Mouse (Mus musculus): Measurements from ENCODE around the gene Slc22a23.

The Slc22a23 gene

GRCm38 (mm10) chr13:34270886-34271602 lies 73.9 kb downstream of the Slc22a23 start:
- in situ Hi-C loops (cut with MboI, MseI): no loop called here

GRCm38 (mm10) chr13:34269376-34269991 lies 75.5 kb downstream of the Slc22a23 start:
- in situ Hi-C loops (cut with MboI, MseI): loop anchor here in 1 of 2 experiments (5.0 kb wide), 1 partner anchor 63 kb away; no protein-coding TSS in a partner anchor

GRCm38 (mm10) chr13:34266942-34267660 lies 77.9 kb downstream of the Slc22a23 start:
- in situ Hi-C loops (cut with MboI, MseI): loop anchor here in 1 of 2 experiments (5.0 kb wide), 1 partner anchor 65 kb away; no protein-coding TSS in a partner anchor

GRCm38 (mm10) chr13:34266067-34266466 lies 78.9 kb downstream of the Slc22a23 start:
- in situ Hi-C loops (cut with MboI, MseI): loop anchor here in 1 of 2 experiments (5.0 kb wide), 1 partner anchor 66 kb away; no protein-coding TSS in a partner anchor

GRCm38 (mm10) chr13:34265576-34265975 lies 79.4 kb downstream of the Slc22a23 start:
- in situ Hi-C loops (cut with MboI, MseI): loop anchor here in 1 of 2 experiments (5.0 kb wide), 1 partner anchor 67 kb away; no protein-coding TSS in a partner anchor

GRCm38 (mm10) chr13:34265022-34265565 lies 79.9 kb downstream of the Slc22a23 start:
- in situ Hi-C loops (cut with MboI, MseI): loop anchor here in 1 of 2 experiments (5.0 kb wide), 1 partner anchor 67 kb away; no protein-coding TSS in a partner anchor

GRCm38 (mm10) chr13:34264508-34264907 lies 80.5 kb downstream of the Slc22a23 start:
- in situ Hi-C loops (cut with MboI, MseI): no loop called here

GRCm38 (mm10) chr13:34258765-34259164 lies 86.2 kb downstream of the Slc22a23 start:
- in situ Hi-C loops (cut with MboI, MseI): loop anchor here in 1 of 2 experiments (10.0 kb wide), 1 partner anchor 376 kb away; no protein-coding TSS in a partner anchor

- in situ Hi-C loops (cut with MboI, MseI): loop anchor here in 1 of 2 experiments (10.0 kb wide), 1 partner anchor 378 kb away; no protein-coding TSS in a partner anchor
These were observed 87.8 kb downstream of the Slc22a23 start for GRCm38 (mm10) chr13:34257177-34257576.

GRCm38 (mm10) chr13:34256676-34257075 lies 88.3 kb downstream of the Slc22a23 start:
- in situ Hi-C loops (cut with MboI, MseI): loop anchor here in 1 of 2 experiments (10.0 kb wide), 1 partner anchor 378 kb away; no protein-coding TSS in a partner anchor

- in situ Hi-C loops (cut with MboI, MseI): loop anchor here in 1 of 2 experiments (10.0 kb wide), 1 partner anchor 380 kb away; no protein-coding TSS in a partner anchor
These were observed 89.7 kb downstream of the Slc22a23 start for GRCm38 (mm10) chr13:34255297-34255696.

- in situ Hi-C loops (cut with MboI, MseI): loop anchor here in 1 of 2 experiments (10.0 kb wide), 1 partner anchor 380 kb away; no protein-coding TSS in a partner anchor
These were observed 90.3 kb downstream of the Slc22a23 start for GRCm38 (mm10) chr13:34254691-34255090.

- in situ Hi-C loops (cut with MboI, MseI): loop anchor here in 1 of 2 experiments (10.0 kb wide), 1 partner anchor 381 kb away; no protein-coding TSS in a partner anchor
These were observed 91.2 kb downstream of the Slc22a23 start for GRCm38 (mm10) chr13:34253736-34254135.

- in situ Hi-C loops (cut with MboI, MseI): loop anchor here in 1 of 2 experiments (10.0 kb wide), 1 partner anchor 544 kb away; no protein-coding TSS in a partner anchor
These were observed 95.8 kb downstream of the Slc22a23 start for GRCm38 (mm10) chr13:34248941-34249920.

- in situ Hi-C loops (cut with MboI, MseI): loop anchor here in 1 of 2 experiments (10.0 kb wide), 1 partner anchor 543 kb away; no protein-coding TSS in a partner anchor
These were observed 96.9 kb downstream of the Slc22a23 start for GRCm38 (mm10) chr13:34248107-34248506.

GRCm38 (mm10) chr13:34246821-34247220 lies 98.2 kb downstream of the Slc22a23 start:
- in situ Hi-C loops (cut with MboI, MseI): loop anchor here in 1 of 2 experiments (10.0 kb wide), 1 partner anchor 542 kb away; no protein-coding TSS in a partner anchor

GRCm38 (mm10) chr13:34245216-34245615 lies 99.8 kb downstream of the Slc22a23 start:
- in situ Hi-C loops (cut with MboI, MseI): loop anchor here in 1 of 2 experiments (10.0 kb wide), 1 partner anchor 540 kb away; no protein-coding TSS in a partner anchor

GRCm38 (mm10) chr13:34244186-34244585 lies 100.8 kb downstream of the Slc22a23 start:
- in situ Hi-C loops (cut with MboI, MseI): loop anchor here in 1 of 2 experiments (10.0 kb wide), 1 partner anchor 539 kb away; no protein-coding TSS in a partner anchor

- in situ Hi-C loops (cut with MboI, MseI): loop anchor here in 1 of 2 experiments (10.0 kb wide), 1 partner anchor 537 kb away; no protein-coding TSS in a partner anchor
These were observed 102.8 kb downstream of the Slc22a23 start for GRCm38 (mm10) chr13:34242211-34242610.

Measured in T-helper 17 cell (primary cell).